Mouse (Mus musculus) neural tube, embryonic 11.5 days (tissue): ENCODE results near the gene Caskin1. TPM values are rescaled to one million over a fixed set of nuclear protein-coding genes. Genes with fewer than 3 reads are reported as not detected.

ENCODE experiments used
- ATAC-seq: fragments of 200-750 bp; cut with Nextera tagmentation; 2 replicates; pipeline ENCODE4 v1.8.0; 2017; ENCODE audit warnings: moderate number of reproducible peaks, mild to moderate bottlenecking, moderate TSS enrichment, moderate library complexity; ENCODE audit not compliant: insufficient read depth, low FRiP score, low TSS enrichment
- DNase-seq: peaks from one replicate; pipeline ENCODE4 v3.0.0-alpha.2; 2015; ENCODE audit warnings: low spot score
- H3K27ac ChIP-seq: fragments of 300-500 bp; sonication (generic); 2 replicates; pipeline ENCODE4 v1.5.1; 2014; ENCODE audit warnings: low read depth, mild to moderate bottlenecking, low read length
- H3K27me3 ChIP-seq: fragments of 300-500 bp; sonication (generic); 2 replicates; pipeline ENCODE4 v1.6.1; 2014; ENCODE audit warnings: mild to moderate bottlenecking, low read length, mixed read lengths; ENCODE audit not compliant: control insufficient read depth, insufficient read depth
- H3K36me3 ChIP-seq: fragments of 300-500 bp; sonication (generic); 2 replicates; pipeline ENCODE4 v1.6.1; 2014; ENCODE audit warnings: mild to moderate bottlenecking, low read length, moderate library complexity, mixed read lengths; ENCODE audit not compliant: control insufficient read depth, insufficient read depth
- H3K4me1 ChIP-seq: fragments of 300-500 bp; sonication (generic); 2 replicates; pipeline ENCODE4 v1.6.1; 2014; ENCODE audit warnings: low read length, mixed read lengths; ENCODE audit not compliant: control insufficient read depth, insufficient read depth
- H3K4me2 ChIP-seq: fragments of 300-500 bp; sonication (generic); 2 replicates; pipeline ENCODE4 v1.6.1; 2014; ENCODE audit warnings: low read depth, mild to moderate bottlenecking, moderate library complexity
- H3K4me3 ChIP-seq: fragments of 300-500 bp; sonication (generic); 2 replicates; pipeline ENCODE4 v1.5.1; 2014; ENCODE audit warnings: low read depth, low read length
- H3K9ac ChIP-seq: fragments of 300-500 bp; sonication (generic); 2 replicates; pipeline ENCODE4 v1.6.1; 2014; ENCODE audit warnings: mild to moderate bottlenecking, low read length
- H3K9me3 ChIP-seq: fragments of 300-500 bp; sonication (generic); 2 replicates; pipeline ENCODE4 v1.6.1; 2016; ENCODE audit warnings: low read length; ENCODE audit not compliant: control insufficient read depth
- WGBS: fragments of 180-500 bp; shearing (Covaris S2); extraction: QIAGEN DNeasy Blood & Tissue Kit; methylation state at CpG from one replicate; pipeline ENCODE4 v1.1.7; 2014; 5-methylcytosine and 5-hydroxymethylcytosine counted together
- polyA plus RNA-seq: library from polyadenylated mRNA; unstranded; fragments of >200 nt; fragmentation: Nextera tagmentation; extraction: Ambion mirVana; gene quantifications from 2 replicates; pipeline ENCODE4 v1.2.1, GENCODE M21; 2014

Gene Caskin1
- polyA plus RNA-seq, 1 experiment from 2014 or later = 7.4 TPM

DNA sequence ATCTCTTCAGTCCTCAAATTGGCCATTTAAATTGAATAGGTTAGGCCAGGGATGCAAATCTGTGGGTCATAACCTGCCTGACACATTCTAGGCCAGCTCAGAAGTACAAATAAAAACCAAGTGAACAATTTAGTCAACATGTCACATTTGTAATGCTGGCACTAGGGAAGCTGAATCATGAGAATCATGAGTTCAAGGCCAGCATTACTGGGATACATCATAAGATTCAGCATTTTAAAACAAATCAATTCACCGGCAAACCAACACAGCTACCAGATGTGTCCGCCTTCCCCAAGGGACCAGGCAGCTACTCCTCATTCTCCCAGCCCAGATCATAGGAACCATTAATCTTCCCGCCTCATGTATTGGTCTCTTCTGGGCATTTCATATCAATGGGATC is 4.9 kb upstream of the Caskin1 start:
- Histone ChIP-seq H3K4me1 (no peaks in the 10 kb centered on the region), H3K27ac (no peak overlapping the region), H3K36me3 (no peaks in the 10 kb centered on the region), H3K9ac (no peak overlapping the region), H3K27me3 (peaks cover 4% of the 10 kb centered on the region; the same call in 1 of the 2 replicates), H3K9me3 (no peaks in the 10 kb centered on the region), H3K4me2 (no peak overlapping the region), H3K4me3 (no peak overlapping the region)
- WGBS = 72% methylated on average over 3 of the region's 3 CpGs
- DNase-seq = no peak
- no peak for ATAC-seq

- no peaks in the 10 kb centered on the region for H3K36me3 ChIP-seq
- no peak overlapping the region for H3K4me3 ChIP-seq
- peaks cover 4% of the 10 kb centered on the region; the same call in 1 of the 2 replicates for H3K27me3 ChIP-seq
- ATAC-seq = no peak
- no peak for DNase-seq
- no peak overlapping the region for H3K27ac ChIP-seq
- H3K4me1 ChIP-seq = peaks cover 12% of the 10 kb centered on the region
- no peak overlapping the region; the same call in 1 of the 2 replicates for H3K9ac ChIP-seq
- 50% methylated on average over 11 of the region's 11 CpGs for WGBS
- no peaks in the 10 kb centered on the region for H3K9me3 ChIP-seq
- no peak overlapping the region for H3K4me2 ChIP-seq
These were observed 3.1 kb upstream of the Caskin1 start for GRCm38 (mm10) chr17:24485090-24485860.

GRCm38 (mm10) chr17:24488662-24489264 is 362 bp downstream of the Caskin1 start:
- Histone ChIP-seq H3K27ac (peak overlapping the region; percentile 76), H3K4me1 (peaks cover 13% of the 10 kb centered on the region), H3K9ac (peak overlapping the region; percentile 73), H3K9me3 (no peaks in the 10 kb centered on the region), H3K4me3 (peak overlapping the region; percentile 60), H3K27me3 (peaks cover 4% of the 10 kb centered on the region; the same call in 1 of the 2 replicates), H3K4me2 (peak overlapping the region; percentile 89), H3K36me3 (no peaks in the 10 kb centered on the region)
- ATAC-seq = peak; percentile 70
- peak; percentile 68 for DNase-seq
- WGBS = under 1% methylated on average over 55 of the region's 81 CpGs

DNA sequence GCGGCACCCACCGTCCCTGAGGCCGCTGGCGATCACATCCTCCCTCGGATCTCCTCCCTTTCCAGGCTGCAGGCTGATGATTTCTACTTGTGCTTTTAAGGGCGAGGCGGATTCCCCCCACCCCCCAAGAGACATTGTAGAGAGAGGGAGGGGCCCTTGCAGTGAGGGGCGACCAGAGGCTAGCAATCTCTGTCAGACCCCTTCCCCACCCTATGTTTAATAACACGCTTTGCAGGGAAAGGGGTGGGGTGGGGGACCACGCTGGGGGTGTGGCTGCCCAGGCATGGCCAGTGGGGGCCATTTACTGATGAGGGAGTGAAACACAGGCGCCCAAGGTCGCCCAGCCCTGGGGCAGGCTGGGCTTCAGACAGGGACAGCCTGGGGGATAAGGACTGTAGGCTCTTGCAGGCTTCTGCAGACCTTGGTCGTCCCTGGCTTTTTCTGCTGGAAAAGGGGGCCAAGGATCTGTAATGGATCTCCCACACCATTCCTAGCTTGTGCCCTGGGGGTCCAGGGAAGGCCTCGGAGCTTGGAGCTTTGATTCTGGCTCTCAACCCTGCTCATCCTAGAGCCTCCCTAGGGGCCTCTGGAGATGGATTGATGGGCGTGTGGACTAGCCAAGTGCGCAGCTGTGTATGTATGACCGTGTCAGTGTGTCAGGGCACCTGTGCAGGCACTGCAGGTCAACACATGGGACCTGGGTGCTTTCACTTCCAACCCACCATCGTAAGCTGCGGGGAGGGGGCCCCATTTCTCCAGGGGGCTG is 1.0 kb downstream of the Caskin1 start:
- Histone ChIP-seq H3K4me2 (peak overlapping the region; percentile 89), H3K9ac (peak overlapping the region; percentile 73), H3K27me3 (peaks cover 4% of the 10 kb centered on the region; the same call in 1 of the 2 replicates), H3K27ac (peak overlapping the region; percentile 76), H3K4me3 (peak overlapping the region; percentile 60), H3K4me1 (peaks cover 13% of the 10 kb centered on the region), H3K9me3 (no peaks in the 10 kb centered on the region), H3K36me3 (no peaks in the 10 kb centered on the region)
- WGBS = 20% methylated on average over 17 of the region's 19 CpGs
- DNase-seq = peak; percentile 60
- peak; percentile 37 for ATAC-seq

DNA sequence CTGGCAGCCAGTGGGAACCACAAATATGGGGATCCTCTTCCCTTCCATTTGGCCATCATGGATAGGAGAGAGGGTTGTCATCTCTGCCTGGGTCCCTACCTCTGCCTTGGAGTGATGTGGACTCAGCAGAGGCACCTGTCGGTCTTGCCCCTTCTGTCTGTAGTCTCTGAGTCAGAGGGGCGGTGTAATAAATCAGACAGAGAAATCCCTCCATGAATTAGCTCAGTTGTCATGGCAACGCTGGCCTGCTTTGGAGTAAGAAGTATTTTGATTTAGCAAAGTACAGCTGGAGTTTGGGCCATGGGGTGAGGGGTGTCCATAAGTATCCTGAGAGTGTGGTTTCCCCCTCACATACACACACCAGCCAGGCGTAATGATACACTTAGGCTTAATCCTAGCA is 2.0 kb downstream of the Caskin1 start:
- H3K27ac ChIP-seq = no peak overlapping the region
- H3K9me3 ChIP-seq = no peaks in the 10 kb centered on the region
- H3K4me2 ChIP-seq = peak overlapping the region; percentile 89; the same call in 1 of the 2 replicates
- WGBS = 72% methylated on average over 4 of the region's 4 CpGs
- H3K36me3 ChIP-seq = no peaks in the 10 kb centered on the region
- peaks cover 4% of the 10 kb centered on the region; the same call in 1 of the 2 replicates for H3K27me3 ChIP-seq
- peaks cover 13% of the 10 kb centered on the region for H3K4me1 ChIP-seq
- no peak overlapping the region for H3K4me3 ChIP-seq
- no peak for ATAC-seq
- no peak for DNase-seq
- H3K9ac ChIP-seq = no peak overlapping the region

GRCm38 (mm10) chr17:24494627-24495335 is 6.4 kb downstream of the Caskin1 start:
- H3K9me3 ChIP-seq = no peaks in the 10 kb centered on the region
- H3K9ac ChIP-seq = no peak overlapping the region
- WGBS = 45% methylated on average over 2 of the region's 2 CpGs
- peaks cover 6% of the 10 kb centered on the region for H3K4me1 ChIP-seq
- H3K4me2 ChIP-seq = no peak overlapping the region
- peak; percentile 55 for DNase-seq
- H3K4me3 ChIP-seq = no peak overlapping the region
- no peak overlapping the region for H3K27ac ChIP-seq
- H3K36me3 ChIP-seq = peaks cover 4% of the 10 kb centered on the region; the same call in 1 of the 2 replicates
- no peak for ATAC-seq
- no peaks in the 10 kb centered on the region for H3K27me3 ChIP-seq

GRCm38 (mm10) chr17:24495443-24495842 is 7.0 kb downstream of the Caskin1 start:
- no peak overlapping the region for H3K4me2 ChIP-seq
- no peak overlapping the region for H3K9ac ChIP-seq
- H3K4me3 ChIP-seq = no peak overlapping the region
- 86% methylated on average over 3 of the region's 3 CpGs for WGBS
- no peak for DNase-seq
- no peak overlapping the region for H3K27ac ChIP-seq
- no peak for ATAC-seq
- H3K27me3 ChIP-seq = no peaks in the 10 kb centered on the region
- peaks cover 4% of the 10 kb centered on the region; the same call in 1 of the 2 replicates for H3K36me3 ChIP-seq
- H3K4me1 ChIP-seq = no peaks in the 10 kb centered on the region
- no peaks in the 10 kb centered on the region for H3K9me3 ChIP-seq

DNA sequence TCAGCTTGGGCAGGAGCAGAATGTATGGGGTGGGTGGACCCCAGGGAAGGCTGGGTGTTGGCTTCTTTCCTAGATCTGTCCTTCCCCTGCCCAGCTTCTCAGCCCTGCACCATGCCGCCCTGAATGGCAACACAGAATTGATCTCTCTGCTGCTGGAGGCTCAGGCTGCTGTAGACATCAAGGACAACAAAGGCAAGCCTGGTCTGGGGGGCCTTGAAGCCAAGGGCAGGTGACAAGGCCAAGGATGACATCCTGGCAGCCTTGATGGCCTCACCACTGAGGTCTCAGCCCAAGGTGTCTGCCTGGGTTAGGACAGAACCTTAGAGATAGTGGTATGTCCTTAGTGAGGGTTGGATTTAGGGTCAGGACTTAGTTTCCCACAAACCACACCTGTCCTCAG is 7.6 kb downstream of the Caskin1 start:
- WGBS = 89% methylated on average over 1 of the region's 1 CpGs
- H3K36me3 ChIP-seq = peaks cover 4% of the 10 kb centered on the region; the same call in 1 of the 2 replicates
- DNase-seq = no peak
- H3K4me2 ChIP-seq = no peak overlapping the region
- H3K4me3 ChIP-seq = no peak overlapping the region
- no peaks in the 10 kb centered on the region for H3K27me3 ChIP-seq
- no peak overlapping the region for H3K9ac ChIP-seq
- no peaks in the 10 kb centered on the region for H3K4me1 ChIP-seq
- H3K27ac ChIP-seq = no peak overlapping the region
- ATAC-seq = no peak
- no peaks in the 10 kb centered on the region for H3K9me3 ChIP-seq
